Mouse (Mus musculus): ENCODE measurements around the gene Rangap1. TPM values are rescaled to one million over a fixed set of nuclear protein-coding genes. Genes with fewer than 3 reads are reported as not detected.
"Not testable (repeated sequence)": the region's sequence is repeated elsewhere in the genome, so short reads cannot be mapped to it uniquely, and the experiment has no call there.

Gene Rangap1
- total and polyA plus RNA-seq, 2 experiments from 2014 or later, result 31.3 to 50.6 TPM

DNA sequence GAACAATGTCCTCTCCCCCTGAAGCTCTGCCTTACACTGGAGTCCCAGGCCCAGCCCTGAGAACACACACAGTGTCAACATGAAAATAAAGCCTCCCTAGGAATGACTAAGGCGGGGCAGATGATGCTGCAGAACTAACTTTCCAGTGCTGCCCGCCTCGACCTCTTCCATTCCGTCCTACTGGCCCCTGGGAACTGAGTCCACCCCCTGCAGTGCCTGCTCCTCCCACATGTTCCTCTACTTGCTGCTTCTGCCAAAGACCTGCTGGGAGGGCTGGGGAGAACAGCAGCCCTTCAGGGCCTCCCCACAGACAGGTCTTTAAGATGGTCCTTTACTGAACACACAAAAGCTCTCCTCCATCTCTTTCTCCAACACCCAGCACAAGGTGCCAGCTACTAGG lies 34.5 kb downstream of the Rangap1 start:
- no peak for TF ChIP-seq CTCF (IDR thresholded peaks at IDR 0.05; ENCODE audit: low read depth)
- no peak for TF ChIP-seq EP300 (IDR thresholded peaks at IDR 0.05; ENCODE audit: low read depth)

DNA sequence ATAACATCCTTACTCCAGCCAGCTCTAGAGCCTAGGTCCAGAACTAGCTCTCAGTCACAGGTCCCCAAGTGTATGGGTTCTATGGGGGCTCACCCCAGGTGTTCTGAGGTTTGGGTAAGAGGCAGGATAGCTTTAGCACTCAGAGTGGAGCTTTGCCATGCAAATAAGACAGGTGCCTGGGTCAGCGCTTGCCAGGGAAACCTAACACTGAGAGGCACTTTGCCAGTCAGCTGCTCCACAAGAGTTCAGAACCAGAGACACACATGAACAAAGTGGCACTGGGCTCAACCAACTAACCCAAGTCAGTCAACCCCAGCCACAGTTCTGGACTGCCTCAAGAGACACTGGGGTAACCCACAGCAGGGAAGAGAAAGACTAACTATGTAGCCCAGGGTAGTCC lies 35.6 kb downstream of the Rangap1 start:
- Histone ChIP-seq H3K9ac (replicated peaks; ENCODE audit: low read depth, low read length) (no peak overlapping the region), H3K36me3 (replicated peaks; ENCODE audit: control insufficient read depth, insufficient read depth, low read length) (peaks cover 90% of the 10 kb centered on the region), H3K4me2 (ENCODE audit: low read depth, low read length) (no peak overlapping the region), H3K27me3 (ENCODE audit: control insufficient read depth, insufficient read depth, low read length) (no peaks in the 10 kb centered on the region), H3K4me1 (ENCODE audit: control insufficient read depth, insufficient read depth) (no peaks in the 10 kb centered on the region), H3K27ac (ENCODE audit: low read depth) (no peak overlapping the region), H3K4me3 (ENCODE audit: low read depth, low read length) (no peak overlapping the region), H3K9me3 (replicated peaks; ENCODE audit: control insufficient read depth, low read length) (no peaks in the 10 kb centered on the region)
- DNase-seq (ENCODE audit: low spot score) (no peak), ATAC-seq (ENCODE audit: insufficient read depth, low read depth) (no peak)
- no peak for TF ChIP-seq CTCF (IDR thresholded peaks at IDR 0.05; ENCODE audit: low read depth)
- WGBS, result 86% methylated on average over 1 of the region's 1 CpGs

More for the DNA sequence above, 34.5 kb downstream of the Rangap1 start:
- Histone ChIP-seq H3K27me3 (ENCODE audit: control insufficient read depth, insufficient read depth, low read length) (no peaks in the 10 kb centered on the region), H3K36me3 (replicated peaks; ENCODE audit: control insufficient read depth, insufficient read depth, low read length) (peaks cover 89% of the 10 kb centered on the region), H3K4me3 (ENCODE audit: low read depth, low read length) (no peak overlapping the region), H3K27ac (ENCODE audit: low read depth) (no peak overlapping the region), H3K9me3 (replicated peaks; ENCODE audit: control insufficient read depth, low read length) (no peaks in the 10 kb centered on the region), H3K4me2 (ENCODE audit: low read depth, low read length) (no peak overlapping the region), H3K4me1 (ENCODE audit: control insufficient read depth, insufficient read depth) (no peaks in the 10 kb centered on the region), H3K9ac (replicated peaks; ENCODE audit: low read depth, low read length) (no peak overlapping the region)
- 86% methylated on average over 4 of the region's 4 CpGs for WGBS
- ATAC-seq (ENCODE audit: insufficient read depth, low read depth) (no peak), DNase-seq (ENCODE audit: low spot score) (no peak)

GRCm38 (mm10) chr15:81708991-81709390 lies 36.3 kb downstream of the Rangap1 start:
- no peak overlapping the region for H3K27ac ChIP-seq (ENCODE audit: low read depth)
- no peak overlapping the region for H3K9ac ChIP-seq (replicated peaks; ENCODE audit: low read depth, low read length)
- no peaks in the 10 kb centered on the region for H3K27me3 ChIP-seq (ENCODE audit: control insufficient read depth, insufficient read depth, low read length)
- no peak overlapping the region for H3K4me2 ChIP-seq (ENCODE audit: low read depth, low read length)
- DNase-seq (ENCODE audit: low spot score), result no peak
- ATAC-seq (ENCODE audit: insufficient read depth, low read depth), result no peak
- TF ChIP-seq EP300 (IDR thresholded peaks at IDR 0.05; ENCODE audit: low read depth), result no peak
- no peak for TF ChIP-seq CTCF (IDR thresholded peaks at IDR 0.05; ENCODE audit: low read depth)
- WGBS, result 89% methylated on average over 11 of the region's 11 CpGs
- H3K9me3 ChIP-seq (replicated peaks; ENCODE audit: control insufficient read depth, low read length), result no peaks in the 10 kb centered on the region
- no peaks in the 10 kb centered on the region for H3K4me1 ChIP-seq (ENCODE audit: control insufficient read depth, insufficient read depth)
- peaks cover 95% of the 10 kb centered on the region for H3K36me3 ChIP-seq (replicated peaks; ENCODE audit: control insufficient read depth, insufficient read depth, low read length)
- H3K4me3 ChIP-seq (ENCODE audit: low read depth, low read length), result no peak overlapping the region

GRCm38 (mm10) chr15:81703094-81703489 lies 42.2 kb downstream of the Rangap1 start:
- no peaks in the 10 kb centered on the region for H3K4me1 ChIP-seq (ENCODE audit: control insufficient read depth, insufficient read depth)
- no peak overlapping the region for H3K4me3 ChIP-seq (ENCODE audit: low read depth, low read length)
- ATAC-seq (ENCODE audit: insufficient read depth, low read depth) (no peak), DNase-seq (ENCODE audit: low spot score) (no peak)
- no peak overlapping the region for H3K9ac ChIP-seq (replicated peaks; ENCODE audit: low read depth, low read length)
- no peak overlapping the region for H3K27ac ChIP-seq (ENCODE audit: low read depth)
- WGBS, result 76% methylated on average over 3 of the region's 3 CpGs
- TF ChIP-seq EP300 (IDR thresholded peaks at IDR 0.05; ENCODE audit: low read depth) (no peak), CTCF (IDR thresholded peaks at IDR 0.05; ENCODE audit: low read depth) (no peak)
- no peaks in the 10 kb centered on the region for H3K27me3 ChIP-seq (ENCODE audit: control insufficient read depth, insufficient read depth, low read length)
- H3K9me3 ChIP-seq (replicated peaks; ENCODE audit: control insufficient read depth, low read length), result no peaks in the 10 kb centered on the region
- peaks cover 47% of the 10 kb centered on the region for H3K36me3 ChIP-seq (replicated peaks; ENCODE audit: control insufficient read depth, insufficient read depth, low read length)
- H3K4me2 ChIP-seq (ENCODE audit: low read depth, low read length), result no peak overlapping the region

- Histone ChIP-seq H3K27me3 (ENCODE audit: control insufficient read depth, insufficient read depth, low read length) (no peaks in the 10 kb centered on the region), H3K4me2 (ENCODE audit: low read depth, low read length) (no peak overlapping the region), H3K9ac (replicated peaks; ENCODE audit: low read depth, low read length) (no peak overlapping the region), H3K27ac (ENCODE audit: low read depth) (no peak overlapping the region), H3K4me1 (ENCODE audit: control insufficient read depth, insufficient read depth) (no peaks in the 10 kb centered on the region), H3K36me3 (replicated peaks; ENCODE audit: control insufficient read depth, insufficient read depth, low read length) (peaks cover 42% of the 10 kb centered on the region), H3K9me3 (replicated peaks; ENCODE audit: control insufficient read depth, low read length) (no peaks in the 10 kb centered on the region), H3K4me3 (ENCODE audit: low read depth, low read length) (no peak overlapping the region)
- WGBS, result 82% methylated on average over 13 of the region's 13 CpGs
- DNase-seq (ENCODE audit: low spot score) (no peak), ATAC-seq (ENCODE audit: insufficient read depth, low read depth) (no peak)
- TF ChIP-seq CTCF (IDR thresholded peaks at IDR 0.05; ENCODE audit: low read depth) (no peak), EP300 (IDR thresholded peaks at IDR 0.05; ENCODE audit: low read depth) (no peak)
These were observed 42.8 kb downstream of the Rangap1 start for GRCm38 (mm10) chr15:81702306-81703093.

- H3K27ac ChIP-seq (ENCODE audit: low read depth); H3K9ac ChIP-seq (replicated peaks; ENCODE audit: low read depth, low read length); DNase-seq (ENCODE audit: low spot score); H3K27me3 ChIP-seq (ENCODE audit: control insufficient read depth, insufficient read depth, low read length); H3K4me3 ChIP-seq (ENCODE audit: low read depth, low read length); ATAC-seq (ENCODE audit: insufficient read depth, low read depth); H3K9me3 ChIP-seq (replicated peaks; ENCODE audit: control insufficient read depth, low read length); H3K4me1 ChIP-seq (ENCODE audit: control insufficient read depth, insufficient read depth); H3K4me2 ChIP-seq (ENCODE audit: low read depth, low read length): not testable (repeated sequence)
- 75% methylated on average over 4 of the region's 4 CpGs for WGBS
- H3K36me3 ChIP-seq (replicated peaks; ENCODE audit: control insufficient read depth, insufficient read depth, low read length), result peaks cover 31% of the 10 kb centered on the region
These were observed 44.0 kb downstream of the Rangap1 start for GRCm38 (mm10) chr15:81701350-81701749.
